Mouse (Mus musculus): Measurements from ENCODE around the gene Cdnf.

The Cdnf gene

DNA sequence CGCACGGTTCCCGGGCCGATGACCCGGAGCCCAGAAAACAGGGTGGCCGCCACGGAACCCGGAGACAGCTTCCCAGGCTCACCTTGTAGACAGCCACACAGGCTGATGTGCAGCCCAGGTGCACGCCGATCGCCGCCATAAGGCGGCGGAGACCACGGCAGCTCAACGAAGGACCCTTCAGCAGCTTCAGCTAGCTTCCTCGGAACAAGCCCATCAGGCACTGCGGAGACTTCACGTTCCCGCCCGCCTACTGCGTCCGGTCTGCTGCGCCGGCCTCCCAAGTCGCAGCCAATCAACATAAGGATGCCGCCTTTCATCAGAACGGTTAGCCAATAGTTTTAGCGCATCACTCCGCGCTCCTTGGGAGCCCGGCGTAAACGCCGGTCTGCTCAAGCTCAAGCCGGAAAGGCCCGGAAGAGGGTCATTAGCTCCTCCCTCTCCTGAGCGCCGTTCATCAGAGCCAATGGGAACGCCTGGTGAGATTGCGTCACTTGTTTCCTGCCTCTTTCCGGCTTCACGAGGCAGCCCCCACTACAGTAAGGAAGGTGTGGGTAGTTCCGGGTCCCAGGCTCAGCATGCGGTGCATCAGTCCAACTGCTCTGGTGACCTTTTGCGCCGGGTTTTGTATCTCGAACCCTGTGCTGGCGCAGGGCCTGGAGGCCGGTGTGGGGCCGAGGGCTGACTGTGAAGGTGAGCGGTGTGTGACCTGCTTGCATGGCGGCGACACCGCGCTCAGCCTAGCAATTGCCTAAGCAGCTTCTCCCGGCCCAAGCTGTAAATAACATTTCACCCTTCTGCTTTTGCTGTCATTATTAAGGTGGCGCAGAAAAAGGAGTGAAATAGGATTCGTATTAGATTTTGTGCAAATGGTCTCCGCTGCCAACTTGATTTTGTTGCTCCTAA, at the start of gene Cdnf, which contains the start of the genes Gm45902 and Hspa14:
TSS of gene Cdnf (plus strand) at position 479 of the 903 bp plus-strand sequence.
TSS of gene Gm45902 (minus strand) at position 239 of the 903 bp plus-strand sequence.
TSS of gene Hspa14 (minus strand) at position 263 of the 903 bp plus-strand sequence.
- peak; percentile 93 to 96 for DNase-seq (ENCODE audit: low spot score in 2 of 2)

- no peak for DNase-seq (ENCODE audit: low spot score in 2 of 2)
These were observed 38.9 kb upstream of the Cdnf start for GRCm38 (mm10) chr2:3473891-3474290.

GRCm38 (mm10) chr2:3474361-3474805, 38.4 kb upstream of the Cdnf start:
- peak; percentile 18 to 40 for DNase-seq (ENCODE audit: low spot score in 2 of 2)

- DNase-seq (ENCODE audit: low spot score in 2 of 2), result peak; percentile 93 to 98
These were observed 38.0 kb upstream of the Cdnf start, which contains the start of gene Suv39h2 for GRCm38 (mm10) chr2:3474861-3475283. Gene Suv39h2, minus strand, starts transcription at chr2:3475031.

DNA sequence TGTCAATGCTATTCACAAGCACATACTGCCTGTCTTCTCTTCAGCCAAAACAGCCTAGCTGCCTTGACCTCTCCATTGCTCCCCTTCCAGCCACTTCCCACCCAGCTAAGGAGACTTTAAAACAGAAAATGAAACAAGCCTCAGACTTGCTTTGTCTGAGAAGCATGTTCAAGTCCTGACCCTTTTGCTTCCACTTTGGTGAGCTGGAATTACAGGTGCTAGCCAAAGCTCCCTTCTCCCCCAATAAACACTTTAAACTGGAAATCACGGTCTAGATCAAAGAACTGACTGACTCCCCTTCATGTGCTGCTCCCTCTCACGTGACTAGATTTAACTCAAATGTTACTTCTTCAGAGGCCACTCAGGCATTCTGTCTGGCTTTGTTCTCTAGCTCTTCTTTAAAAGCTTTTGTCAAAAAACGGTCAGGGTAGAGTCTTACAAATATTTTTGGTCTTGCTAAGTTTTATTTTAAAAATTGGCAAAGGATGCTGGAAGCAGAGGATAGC, 37.0 kb upstream of the Cdnf start:
- no peak for DNase-seq (ENCODE audit: low spot score in 2 of 2)

GRCm38 (mm10) chr2:3480239-3480638, 32.6 kb upstream of the Cdnf start:
- DNase-seq (ENCODE audit: low spot score in 2 of 2), result no peak

- no peak for DNase-seq (ENCODE audit: low spot score in 2 of 2)
These were observed 23.0 kb upstream of the Cdnf start for GRCm38 (mm10) chr2:3489816-3490215.

GRCm38 (mm10) chr2:3493833-3494409, 18.9 kb upstream of the Cdnf start:
- no peak for DNase-seq (ENCODE audit: low spot score in 2 of 2)

DNA sequence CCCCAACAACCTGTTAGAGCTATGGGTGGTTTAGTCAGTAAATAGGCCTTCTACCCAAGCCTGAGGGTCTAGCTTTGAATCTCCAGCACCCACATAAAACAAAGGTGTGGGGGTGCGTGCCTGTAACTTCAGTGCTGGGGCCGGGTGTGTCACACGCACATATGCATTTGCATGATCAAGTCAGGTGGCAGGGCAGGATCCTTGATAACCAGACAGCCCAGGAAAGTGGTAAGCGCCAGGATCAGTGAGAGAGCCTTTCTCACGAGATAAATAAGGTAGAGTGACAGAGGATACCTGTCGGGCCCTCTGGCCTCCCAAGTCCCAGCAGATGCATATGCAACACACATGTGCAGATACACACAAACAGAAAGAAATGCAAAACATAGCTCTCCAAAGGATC, 13.3 kb upstream of the Cdnf start:
- DNase-seq (ENCODE audit: low spot score in 2 of 2), result no peak

DNA sequence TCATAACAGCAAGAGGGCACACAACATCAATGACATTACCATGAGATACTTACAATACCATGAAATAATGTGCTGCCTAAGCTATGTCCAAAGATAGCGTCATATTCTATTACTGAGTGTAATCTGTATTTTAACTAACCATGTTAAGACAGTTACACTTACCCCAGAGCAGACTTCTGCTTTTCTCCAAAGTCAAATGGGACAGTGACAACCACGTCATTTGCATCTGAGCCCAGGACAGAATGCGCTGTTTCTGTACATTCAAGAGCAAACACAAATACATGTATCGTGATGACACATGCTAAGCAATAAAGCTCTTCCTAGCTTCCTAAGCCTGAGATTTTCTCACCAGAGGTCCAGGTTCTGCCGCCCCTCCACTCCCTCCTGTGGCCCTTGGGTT, 11.9 kb upstream of the Cdnf start:
- DNase-seq (ENCODE audit: low spot score in 2 of 2), result no peak

DNA sequence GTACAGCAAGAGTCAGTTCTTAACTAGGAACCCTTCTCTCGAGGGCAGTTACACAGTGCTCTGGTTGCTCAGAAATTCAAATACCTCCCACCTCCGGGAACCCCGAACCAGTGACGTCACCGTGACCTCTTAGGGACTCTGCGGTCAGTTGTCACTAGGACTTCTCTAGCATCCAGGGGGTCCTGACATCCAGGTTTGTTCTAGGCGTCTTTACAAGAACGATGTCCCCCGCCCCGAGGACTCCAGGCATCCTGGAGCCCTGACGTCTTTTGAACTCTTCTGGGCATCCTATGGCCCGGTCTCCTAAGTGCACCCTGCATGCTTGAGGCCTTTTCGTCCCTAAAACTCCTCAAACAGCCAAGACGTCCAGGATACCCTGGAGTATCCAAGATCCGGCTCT, 754 bp upstream of the Cdnf start:
- DNase-seq (ENCODE audit: low spot score in 2 of 2), result peak in 1 of 2 experiments; percentile 0

DNA sequence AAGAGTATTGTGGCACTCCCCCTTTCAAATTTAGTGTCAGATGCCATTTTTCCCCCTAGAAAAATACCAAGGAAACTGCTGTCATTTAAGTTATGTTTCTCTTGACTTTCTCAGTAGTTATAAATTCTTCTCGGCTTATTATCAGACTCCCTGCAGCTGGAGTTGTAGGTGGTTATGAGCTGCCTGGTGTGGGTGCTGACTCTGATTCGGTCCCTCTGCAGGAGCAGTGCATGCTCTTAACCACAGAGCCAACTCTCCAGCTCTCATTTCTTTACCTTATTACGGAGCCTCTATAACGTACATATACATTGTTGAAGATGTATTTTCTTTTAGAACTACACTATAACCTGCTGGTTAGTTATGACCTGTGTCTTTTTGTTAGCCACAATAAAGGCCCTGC, 9.7 kb downstream of the Cdnf start:
- no peak for DNase-seq (ENCODE audit: low spot score in 2 of 2)

DNA sequence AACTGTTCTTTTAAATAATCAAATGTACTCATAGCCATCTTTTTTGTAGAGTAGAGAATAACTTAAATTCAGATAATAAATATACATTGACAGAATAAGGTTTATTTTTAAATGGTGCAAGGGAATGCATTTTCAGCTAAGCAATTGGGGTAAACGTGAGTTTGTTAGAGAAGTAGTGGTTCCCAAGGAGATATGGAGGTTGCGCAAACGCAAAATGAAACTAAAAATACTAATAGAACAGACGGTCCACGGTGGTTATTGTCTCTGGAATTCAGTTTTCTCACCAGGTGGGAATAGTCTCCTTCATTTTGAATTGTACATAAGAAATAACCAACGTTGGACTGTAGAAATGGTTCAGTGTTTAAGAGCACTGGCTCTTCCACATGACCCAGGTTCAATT, 13.5 kb downstream of the Cdnf start:
- no peak for DNase-seq (ENCODE audit: low spot score in 2 of 2)

DNA sequence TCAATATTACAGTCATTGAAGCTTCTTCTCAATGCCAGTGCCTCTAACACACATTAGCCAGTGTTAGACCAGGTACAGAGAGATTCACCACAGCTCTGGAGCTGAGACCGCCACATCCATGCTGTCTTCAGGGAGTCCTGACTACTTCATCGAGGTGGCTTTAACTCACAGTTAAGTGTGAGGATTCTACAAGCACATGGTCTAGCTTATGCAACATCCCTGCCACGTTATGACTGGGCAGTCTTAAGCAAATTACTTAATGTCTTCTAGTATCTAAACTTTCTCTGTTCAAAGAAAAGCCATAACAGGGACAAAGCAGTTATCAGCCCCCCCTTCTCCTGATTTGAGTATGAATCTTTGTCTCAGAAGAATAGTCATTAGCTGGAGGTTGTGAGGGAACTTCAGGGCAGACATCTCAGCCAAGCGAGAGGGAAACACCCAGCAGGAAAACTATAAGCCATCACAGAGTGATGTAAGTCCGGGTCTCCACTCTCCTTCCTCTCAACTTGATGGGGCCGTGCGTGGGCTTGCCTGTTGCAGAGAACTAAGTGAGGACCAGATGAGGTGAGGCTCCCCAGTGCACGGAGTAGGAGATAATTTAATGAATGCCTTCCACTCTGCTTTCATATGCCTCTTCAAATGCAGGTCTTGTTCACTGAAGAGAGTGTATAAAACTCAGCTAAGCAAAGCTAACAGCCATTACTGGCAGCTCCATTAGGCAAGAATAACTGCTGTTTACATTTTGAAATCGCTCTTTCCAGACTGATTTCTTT, 28.7 kb downstream of the Cdnf start:
- DNase-seq (ENCODE audit: low spot score in 2 of 2), result no peak

GRCm38 (mm10) chr2:3546055-3546454, 33.2 kb downstream of the Cdnf start:
- DNase-seq (ENCODE audit: low spot score in 2 of 2), result no peak

GRCm38 (mm10) chr2:3546588-3546987, 33.8 kb downstream of the Cdnf start:
- DNase-seq (ENCODE audit: low spot score in 2 of 2), result peak; percentile 38 to 51

DNA sequence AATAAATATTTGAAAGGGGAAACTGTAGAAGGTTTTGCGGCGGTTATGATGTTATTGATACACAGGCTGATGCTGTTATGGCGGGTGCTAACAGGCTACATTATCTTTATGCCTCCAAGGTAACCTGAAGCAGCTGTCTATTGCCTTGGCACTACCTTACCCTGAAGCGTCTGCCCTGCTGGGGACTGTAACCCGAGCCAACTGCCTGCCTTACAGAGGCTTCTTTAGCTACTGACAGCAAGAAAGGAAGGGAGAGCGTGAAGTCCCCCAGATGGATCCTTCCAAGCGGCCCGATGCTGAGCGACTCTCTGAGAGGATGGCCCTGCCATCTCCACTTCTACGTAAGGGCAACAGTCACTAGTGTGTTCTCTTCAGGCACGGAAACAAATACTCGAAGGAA, 57.4 kb downstream of the Cdnf start, which contains the start of gene Fam107b:
TSS of gene Fam107b (plus strand) at position 303 of the 400 bp plus-strand sequence.
- DNase-seq (ENCODE audit: low spot score in 2 of 2), result no peak

- no peak for DNase-seq (ENCODE audit: low spot score in 2 of 2)
These were observed 57.8 kb downstream of the Cdnf start for GRCm38 (mm10) chr2:3570606-3571005.

DNA sequence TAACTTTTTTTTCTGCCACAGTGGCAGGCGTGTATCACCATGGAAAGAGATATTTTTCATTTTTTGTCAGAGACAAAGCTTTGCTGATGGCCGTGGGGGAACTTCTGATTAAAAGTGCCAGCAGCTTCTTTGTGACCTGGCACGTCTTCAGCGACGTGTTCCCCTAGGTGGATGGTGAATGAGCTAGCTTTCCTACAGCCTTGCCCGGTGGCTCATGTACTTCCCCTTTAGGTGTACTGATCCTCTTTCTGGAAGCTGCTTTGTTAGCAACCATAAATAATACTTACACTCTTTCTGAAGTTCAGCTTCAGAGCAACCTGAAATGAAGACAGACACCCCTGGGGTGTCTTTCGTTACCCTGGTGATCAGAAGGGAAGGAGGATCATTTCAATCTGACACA, 61.1 kb downstream of the Cdnf start:
- no peak for DNase-seq (ENCODE audit: low spot score in 2 of 2)

- DNase-seq (ENCODE audit: low spot score in 2 of 2), result no peak
These were observed 62.3 kb downstream of the Cdnf start for GRCm38 (mm10) chr2:3575140-3575539.

Measured in urinary bladder, postnatal 36 days (tissue).